Mouse (Mus musculus): ENCODE measurements around the gene Hist1h1b. TPM values are rescaled to one million over a fixed set of nuclear protein-coding genes. Genes with fewer than 3 reads are reported as not detected.

The Hist1h1b gene
- polyA plus RNA-seq, 1 experiment from 2014 or later, result 7.8 TPM

GRCm38 (mm10) chr13:21734010-21734905 is 46.2 kb downstream of the Hist1h1b start:
- Histone ChIP-seq H3K9me3 (ENCODE audit: control insufficient read depth, low read length) (no peaks in the 10 kb centered on the region), H3K36me3 (ENCODE audit: control insufficient read depth, insufficient read depth) (no peaks in the 10 kb centered on the region), H3K27ac (ENCODE audit: low read length) (peak overlapping the region; percentile 99), H3K9ac (replicated peaks; ENCODE audit: low read depth, low read length) (peak overlapping the region; percentile 65), H3K4me2 (ENCODE audit: low read length) (peak overlapping the region; percentile 83), H3K4me1 (replicated peaks; ENCODE audit: control insufficient read depth, insufficient read depth, low read length) (peaks cover 15% of the 10 kb centered on the region), H3K27me3 (replicated peaks; ENCODE audit: control insufficient read depth, insufficient read depth, low read length) (no peaks in the 10 kb centered on the region), H3K4me3 (replicated peaks; ENCODE audit: low read length) (peak overlapping the region; percentile 60)
- WGBS, result under 1% methylated on average over 21 of the region's 21 CpGs
- ATAC-seq, result peak; percentile 76

- Histone ChIP-seq H3K36me3 (ENCODE audit: control insufficient read depth, insufficient read depth) (no peaks in the 10 kb centered on the region), H3K4me2 (ENCODE audit: low read length) (no peak overlapping the region), H3K9ac (replicated peaks; ENCODE audit: low read depth, low read length) (no peak overlapping the region), H3K27me3 (replicated peaks; ENCODE audit: control insufficient read depth, insufficient read depth, low read length) (no peaks in the 10 kb centered on the region), H3K27ac (ENCODE audit: low read length) (peak overlapping the region; percentile 99), H3K9me3 (ENCODE audit: control insufficient read depth, low read length) (no peaks in the 10 kb centered on the region), H3K4me3 (replicated peaks; ENCODE audit: low read length) (no peak overlapping the region), H3K4me1 (replicated peaks; ENCODE audit: control insufficient read depth, insufficient read depth, low read length) (peaks cover 15% of the 10 kb centered on the region)
- WGBS, result 72% methylated on average over 5 of the region's 5 CpGs
- 0 out of 2 replicates have a peak, but pooled peaks have one; percentile 1 for ATAC-seq
These were observed 47.0 kb downstream of the Hist1h1b start for GRCm38 (mm10) chr13:21733466-21733865.

Small RNA genes lying within 50 kb of the gene (microRNA-seq; reads per million reads assigned to microRNA genes)
- gene Gm19658 (not detected), gene Gm44346 (not detected), gene Gm44454 (not detected)

Other genes with a start within 250 kb of the Hist1h1b start
- gene Zkscan8, start 249.5 kb downstream of the Hist1h1b start, polyA plus RNA-seq (2015; fragmentation: Nextera tagmentation; extraction: Ambion mirVana), result 6.9 and 8.0 TPM in 2 replicates
- 0.15 and 0.29 TPM in 2 replicates for gene Olfr1366, start 237.8 kb downstream of the Hist1h1b start, polyA plus RNA-seq (2015; fragmentation: Nextera tagmentation; extraction: Ambion mirVana)
- 0.07 TPM in 1 of 2 replicates, not detected in the other for gene Olfr1535, start 220.7 kb downstream of the Hist1h1b start, polyA plus RNA-seq (2015; fragmentation: Nextera tagmentation; extraction: Ambion mirVana)
- gene Olfr1364, start 198.9 kb downstream of the Hist1h1b start, polyA plus RNA-seq (2015; fragmentation: Nextera tagmentation; extraction: Ambion mirVana), result not detected in 2 replicates
- not detected in 2 replicates for gene Olfr1362, start 166.6 kb downstream of the Hist1h1b start, polyA plus RNA-seq (2015; fragmentation: Nextera tagmentation; extraction: Ambion mirVana)
- gene Olfr11, start 138.1 kb downstream of the Hist1h1b start, polyA plus RNA-seq (2015; fragmentation: Nextera tagmentation; extraction: Ambion mirVana), result 0.06 TPM in 1 of 2 replicates, not detected in the other
- gene Olfr1361, start 117.2 kb downstream of the Hist1h1b start, polyA plus RNA-seq (2015; fragmentation: Nextera tagmentation; extraction: Ambion mirVana), result not detected in 2 replicates
- not detected in 2 replicates for gene Olfr1360, start 103.2 kb downstream of the Hist1h1b start, polyA plus RNA-seq (2015; fragmentation: Nextera tagmentation; extraction: Ambion mirVana)
- not detected in 2 replicates for gene Olfr1359, start 82.5 kb downstream of the Hist1h1b start, polyA plus RNA-seq (2015; fragmentation: Nextera tagmentation; extraction: Ambion mirVana)
- 1.9 TPM in 1 of 2 replicates, not detected in the other for gene Hist1h2bl, start 64.5 kb downstream of the Hist1h1b start, polyA plus RNA-seq (2015; fragmentation: Nextera tagmentation; extraction: Ambion mirVana)
- 12.5 and 20.8 TPM in 2 replicates for gene Hist1h2ai, start 64.2 kb downstream of the Hist1h1b start, polyA plus RNA-seq (2015; fragmentation: Nextera tagmentation; extraction: Ambion mirVana)
- gene Hist1h3h, start 63.0 kb downstream of the Hist1h1b start, polyA plus RNA-seq (2015; fragmentation: Nextera tagmentation; extraction: Ambion mirVana), result 2.2 and 3.7 TPM in 2 replicates
- gene Hist1h2bm, start 58.6 kb downstream of the Hist1h1b start, polyA plus RNA-seq (2015; fragmentation: Nextera tagmentation; extraction: Ambion mirVana), result 1.2 and 2.2 TPM in 2 replicates
- 0.94 and 1.2 TPM in 2 replicates for gene Hist1h4j, start 45.6 kb downstream of the Hist1h1b start, polyA plus RNA-seq (2015; fragmentation: Nextera tagmentation; extraction: Ambion mirVana)
- 1.5 and 1.6 TPM in 2 replicates for gene Hist1h4k, start 30.1 kb downstream of the Hist1h1b start, polyA plus RNA-seq (2015; fragmentation: Nextera tagmentation; extraction: Ambion mirVana)
- gene Hist1h2ak, start 26.8 kb downstream of the Hist1h1b start, polyA plus RNA-seq (2015; fragmentation: Nextera tagmentation; extraction: Ambion mirVana), result 12.3 and 18.7 TPM in 2 replicates
- 0.85 and 2.3 TPM in 2 replicates for gene Hist1h2bn, start 26.5 kb downstream of the Hist1h1b start, polyA plus RNA-seq (2015; fragmentation: Nextera tagmentation; extraction: Ambion mirVana)
- 49.1 and 60.2 TPM in 2 replicates for gene Hist1h3i, start 2.7 kb upstream of the Hist1h1b start, polyA plus RNA-seq (2015; fragmentation: Nextera tagmentation; extraction: Ambion mirVana)
- gene Hist1h2an, start 6.6 kb upstream of the Hist1h1b start, polyA plus RNA-seq (2015; fragmentation: Nextera tagmentation; extraction: Ambion mirVana), result 1.7 TPM in 1 of 2 replicates, not detected in the other
- 2.0 TPM in 1 of 2 replicates, not detected in the other for gene Hist1h2bp, start 6.8 kb upstream of the Hist1h1b start, polyA plus RNA-seq (2015; fragmentation: Nextera tagmentation; extraction: Ambion mirVana)
- gene Hist1h2bq, start 29.6 kb upstream of the Hist1h1b start, polyA plus RNA-seq (2015; fragmentation: Nextera tagmentation; extraction: Ambion mirVana), result 7.9 and 8.0 TPM in 2 replicates
- not detected in 2 replicates for gene Hist1h2ao, start 29.8 kb upstream of the Hist1h1b start, polyA plus RNA-seq (2015; fragmentation: Nextera tagmentation; extraction: Ambion mirVana)
- gene Hist1h4m, start 31.1 kb upstream of the Hist1h1b start, polyA plus RNA-seq (2015; fragmentation: Nextera tagmentation; extraction: Ambion mirVana), result not detected in 2 replicates
- 5.9 and 6.4 TPM in 2 replicates for gene Hist1h4n, start 51.6 kb upstream of the Hist1h1b start, polyA plus RNA-seq (2015; fragmentation: Nextera tagmentation; extraction: Ambion mirVana)
- 1,189 and 1,296 TPM in 2 replicates for gene Hist1h2ap, start 52.9 kb upstream of the Hist1h1b start, polyA plus RNA-seq (2015; fragmentation: Nextera tagmentation; extraction: Ambion mirVana)
- 7.8 and 8.3 TPM in 2 replicates for gene Hist1h2br, start 53.1 kb upstream of the Hist1h1b start, polyA plus RNA-seq (2015; fragmentation: Nextera tagmentation; extraction: Ambion mirVana)
- gene Zfp184, start 164.5 kb upstream of the Hist1h1b start, polyA plus RNA-seq (2015; fragmentation: Nextera tagmentation; extraction: Ambion mirVana), result 24.8 and 25.7 TPM in 2 replicates
- gene Pom121l2, start 200.6 kb upstream of the Hist1h1b start, polyA plus RNA-seq (2015; fragmentation: Nextera tagmentation; extraction: Ambion mirVana), result not detected in 2 replicates
- 0.19 TPM in 1 of 2 replicates, not detected in the other for gene Prss16, start 229.1 kb upstream of the Hist1h1b start, polyA plus RNA-seq (2015; fragmentation: Nextera tagmentation; extraction: Ambion mirVana)